Mouse (Mus musculus): Measurements from ENCODE around the gene Wfdc8.

DNA sequence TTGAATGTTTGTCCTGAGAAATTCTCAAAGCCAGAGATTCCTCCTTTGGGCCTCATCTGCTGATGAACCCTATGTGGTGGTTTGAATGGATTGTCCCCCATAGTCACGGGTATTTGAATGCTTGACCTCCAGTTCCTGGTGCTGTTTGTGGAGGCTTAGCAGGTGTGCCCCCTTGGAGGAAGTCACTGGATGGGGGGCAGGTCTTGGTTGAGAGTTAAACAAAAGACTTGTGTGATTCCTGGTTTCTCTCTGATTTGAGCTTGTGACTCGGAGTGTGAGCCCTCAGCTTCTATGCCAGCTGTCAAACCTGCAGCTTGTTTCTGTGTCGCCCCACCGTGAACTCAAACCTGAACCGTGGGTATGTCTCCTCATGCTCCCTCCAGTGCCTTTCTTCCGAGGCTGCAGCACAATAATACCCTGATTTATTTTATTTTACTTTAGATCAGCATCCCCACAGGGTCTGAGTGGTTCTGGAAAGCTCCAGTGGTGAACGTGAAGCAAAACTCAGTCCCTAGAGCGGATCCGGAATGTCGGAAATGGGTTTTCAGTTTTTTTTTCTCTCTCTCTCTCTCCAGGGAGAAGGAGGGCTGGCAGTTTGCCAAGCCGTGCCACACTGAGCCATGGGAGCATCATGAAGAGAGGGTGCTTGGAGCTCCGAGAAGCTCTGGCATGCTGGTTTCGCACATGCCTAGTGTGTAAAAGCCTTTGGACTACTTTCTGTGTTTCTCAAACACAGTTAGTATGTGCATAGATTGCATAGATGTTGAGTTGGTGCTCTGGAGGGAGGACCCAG, 28.7 kb upstream of the Wfdc8 start:
- TF ChIP-seq CTCF (IDR thresholded peaks at IDR 0.05; ENCODE audit: control insufficient read depth, insufficient read depth, low read length) (no peak), POLR2A (IDR thresholded peaks at IDR 0.05; ENCODE audit: borderline replicate concordance, control insufficient read depth, low read depth, low read length) (no peak)

Data from bone marrow, adult 2 months (tissue).